Mouse (Mus musculus) midbrain, embryonic 11.5 days (tissue): Measurements from ENCODE around the gene Pigr. TPM values are rescaled to one million over a fixed set of nuclear protein-coding genes. Genes with fewer than 3 reads are reported as not detected.

ENCODE experiments used
- ATAC-seq: fragments of 200-750 bp; cut with Nextera tagmentation; 2 replicates; pipeline ENCODE4 v1.8.0; 2017; ENCODE audit warnings: moderate TSS enrichment, moderate library complexity; ENCODE audit not compliant: low FRiP score
- DNase-seq: peaks from one replicate; pipeline ENCODE4 v3.0.0; 2015; ENCODE audit warnings: low spot score; ENCODE audit errors: missing footprints
- H3K27ac ChIP-seq: fragments of 300-500 bp; sonication (generic); 2 replicates; pipeline ENCODE4 v1.5.1; 2014; ENCODE audit warnings: low read depth, low read length
- H3K27me3 ChIP-seq: fragments of 300-500 bp; sonication (generic); 2 replicates; pipeline ENCODE4 v1.6.1; 2014; ENCODE audit warnings: mild to moderate bottlenecking, low read length, moderate library complexity, mixed read lengths; ENCODE audit not compliant: control insufficient read depth, insufficient read depth
- H3K36me3 ChIP-seq: fragments of 300-500 bp; sonication (generic); 2 replicates; pipeline ENCODE4 v1.6.1; 2014; ENCODE audit warnings: mild to moderate bottlenecking, low read length, moderate library complexity, mixed read lengths; ENCODE audit not compliant: control insufficient read depth, insufficient read depth
- H3K4me1 ChIP-seq: fragments of 300-500 bp; sonication (generic); 2 replicates; pipeline ENCODE4 v1.6.1; 2014; ENCODE audit warnings: low read length; ENCODE audit not compliant: control insufficient read depth, insufficient read depth
- H3K4me2 ChIP-seq: fragments of 300-500 bp; sonication (generic); 2 replicates; pipeline ENCODE4 v1.6.1; 2014; ENCODE audit warnings: mild to moderate bottlenecking, moderate library complexity
- H3K4me3 ChIP-seq: fragments of 300-500 bp; sonication (generic); 2 replicates; pipeline ENCODE4 v1.5.1; 2014; ENCODE audit warnings: low read depth, low read length
- H3K9ac ChIP-seq: fragments of 300-500 bp; sonication (generic); 2 replicates; pipeline ENCODE4 v1.6.1; 2014; ENCODE audit warnings: low read length
- H3K9me3 ChIP-seq: fragments of 300-500 bp; sonication (generic); 2 replicates; pipeline ENCODE4 v1.6.1; 2016; ENCODE audit warnings: low read length; ENCODE audit not compliant: control insufficient read depth
- WGBS: fragments of 180-500 bp; shearing (Covaris S2); extraction: QIAGEN DNeasy Blood & Tissue Kit; methylation state at CpG from one replicate; pipeline ENCODE4 v1.1.7; 2014; 5-methylcytosine and 5-hydroxymethylcytosine counted together
- polyA plus RNA-seq: library from polyadenylated mRNA; unstranded; fragments of >200 nt; fragmentation: Nextera tagmentation; extraction: Ambion mirVana; gene quantifications from 2 replicates; pipeline ENCODE4 v1.2.1, GENCODE M21; 2014

Gene Pigr
- polyA plus RNA-seq, 1 experiment from 2014 or later: not detected

DNA sequence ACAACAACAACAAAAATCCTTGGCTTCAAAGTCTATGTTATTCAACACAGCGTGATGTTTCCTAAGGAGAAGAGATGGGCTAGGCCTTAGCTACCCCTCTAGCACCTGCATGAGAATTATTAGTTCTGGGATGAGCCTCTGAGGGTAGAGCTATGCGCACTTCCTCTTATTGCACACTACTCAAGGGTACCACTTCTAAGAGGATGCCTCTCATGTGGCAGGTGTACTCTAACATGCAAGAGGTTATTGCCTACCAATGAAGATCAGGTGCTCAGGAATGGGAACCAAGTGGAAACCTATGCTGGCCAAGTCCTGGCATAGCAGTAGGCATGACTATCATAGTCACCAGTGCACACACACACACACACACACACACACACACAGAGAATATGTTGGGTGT is 27.1 kb upstream of the Pigr start:
- Histone ChIP-seq H3K4me1 (no peaks in the 10 kb centered on the region), H3K4me2 (no peak overlapping the region), H3K9me3 (no peaks in the 10 kb centered on the region), H3K9ac (no peak overlapping the region), H3K36me3 (no peaks in the 10 kb centered on the region), H3K4me3 (no peak overlapping the region), H3K27me3 (no peaks in the 10 kb centered on the region), H3K27ac (no peak overlapping the region)
- 90% methylated on average over 2 of the region's 2 CpGs for WGBS
- DNase-seq (peak; percentile 6), ATAC-seq (no peak)

DNA sequence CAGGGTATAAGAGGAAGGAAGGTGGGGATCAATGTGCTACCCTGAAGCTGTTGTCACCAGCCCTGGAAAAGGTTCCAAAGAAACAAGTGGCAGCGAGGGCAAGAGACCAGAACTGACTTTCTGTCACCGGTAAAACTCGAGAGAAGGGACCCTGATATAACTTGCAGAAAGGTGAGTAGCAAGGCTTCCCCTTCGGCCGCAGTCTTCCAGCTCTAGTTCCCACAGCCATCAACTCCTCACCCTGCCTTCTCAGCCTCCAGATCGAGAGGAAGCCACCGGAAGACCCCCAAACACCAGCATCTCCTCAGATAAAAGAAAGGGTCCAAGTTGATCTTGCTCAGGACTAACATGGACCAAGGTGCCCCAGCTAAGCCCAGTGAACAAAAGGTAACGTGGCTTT is 25.9 kb upstream of the Pigr start, which contains the start of gene Fcamr:
Gene Fcamr, plus strand, starts transcription at position 301 of the 400 bp plus-strand sequence.
- ATAC-seq (no peak), DNase-seq (no peak)
- WGBS: 85% methylated on average over 8 of the region's 8 CpGs
- H3K9me3 ChIP-seq: no peaks in the 10 kb centered on the region
- no peaks in the 10 kb centered on the region for H3K36me3 ChIP-seq
- no peaks in the 10 kb centered on the region for H3K27me3 ChIP-seq
- H3K4me2 ChIP-seq: no peak within 1 kb of the TSS
- H3K4me3 ChIP-seq: no peak within 1 kb of the TSS
- H3K9ac ChIP-seq: no peak within 1 kb of the TSS
- H3K4me1 ChIP-seq: no peaks in the 10 kb centered on the region
- no peak within 1 kb of the TSS for H3K27ac ChIP-seq

GRCm38 (mm10) chr1:130801511-130801910 is 25.0 kb upstream of the Pigr start:
- no peaks in the 10 kb centered on the region for H3K4me1 ChIP-seq
- WGBS: 72% methylated on average over 2 of the region's 2 CpGs
- H3K36me3 ChIP-seq: no peaks in the 10 kb centered on the region
- no peak overlapping the region for H3K27ac ChIP-seq
- no peak overlapping the region for H3K9ac ChIP-seq
- H3K27me3 ChIP-seq: no peaks in the 10 kb centered on the region
- no peak overlapping the region for H3K4me2 ChIP-seq
- ATAC-seq (no peak), DNase-seq (peak; percentile 60)
- no peak overlapping the region for H3K4me3 ChIP-seq
- H3K9me3 ChIP-seq: no peaks in the 10 kb centered on the region

DNA sequence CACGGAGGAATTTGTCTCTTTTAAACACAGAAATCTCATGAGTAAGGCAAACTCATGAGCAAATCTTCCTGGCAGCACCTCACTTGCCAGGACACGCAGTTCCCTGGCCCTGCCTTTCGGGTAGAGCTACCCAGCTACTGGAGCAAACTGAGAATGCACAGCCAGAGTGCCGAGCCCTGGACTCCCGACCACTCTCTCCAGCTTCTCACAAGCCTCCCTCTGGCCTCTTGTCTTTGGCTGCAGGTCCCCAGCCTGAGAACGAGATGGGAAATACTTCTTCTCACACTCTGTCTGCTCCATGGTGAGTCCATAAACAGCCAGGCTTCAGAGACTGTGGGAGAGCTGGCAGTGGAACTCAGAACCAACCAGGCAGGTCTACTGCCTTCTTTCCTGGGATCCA is 23.5 kb upstream of the Pigr start:
- no peak for ATAC-seq
- H3K27me3 ChIP-seq: no peaks in the 10 kb centered on the region
- H3K4me2 ChIP-seq: no peak overlapping the region
- no peaks in the 10 kb centered on the region for H3K9me3 ChIP-seq
- no peak overlapping the region for H3K27ac ChIP-seq
- no peak overlapping the region for H3K4me3 ChIP-seq
- no peaks in the 10 kb centered on the region for H3K36me3 ChIP-seq
- peak; percentile 69 for DNase-seq
- 57% methylated on average over 6 of the region's 6 CpGs for WGBS
- H3K9ac ChIP-seq: no peak overlapping the region
- H3K4me1 ChIP-seq: no peaks in the 10 kb centered on the region

DNA sequence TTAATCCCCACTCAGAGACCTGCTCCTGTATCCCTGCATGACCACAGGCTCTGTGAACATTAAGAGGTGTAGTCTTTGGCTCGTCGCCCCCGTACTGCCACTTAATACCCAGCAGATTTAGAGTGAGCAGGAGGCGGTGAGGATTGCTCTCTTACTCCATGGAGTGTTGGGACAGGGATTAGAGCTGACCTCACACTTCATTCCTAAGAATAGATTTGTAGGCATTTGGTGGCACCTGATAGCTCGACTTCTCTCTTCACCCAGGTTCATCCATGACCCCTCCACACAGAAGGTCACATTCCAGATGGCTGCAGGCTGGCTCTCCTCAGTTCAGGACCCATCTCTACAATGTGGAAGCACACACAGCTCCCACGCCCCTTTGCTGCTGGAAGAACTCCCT is 22.2 kb upstream of the Pigr start:
- WGBS: 77% methylated on average over 6 of the region's 6 CpGs
- no peaks in the 10 kb centered on the region for H3K4me1 ChIP-seq
- no peaks in the 10 kb centered on the region for H3K36me3 ChIP-seq
- H3K4me2 ChIP-seq: no peak overlapping the region
- no peak overlapping the region for H3K27ac ChIP-seq
- H3K4me3 ChIP-seq: no peak overlapping the region
- H3K27me3 ChIP-seq: no peaks in the 10 kb centered on the region
- no peaks in the 10 kb centered on the region for H3K9me3 ChIP-seq
- peak; percentile 21 for DNase-seq
- no peak overlapping the region for H3K9ac ChIP-seq
- no peak for ATAC-seq

DNA sequence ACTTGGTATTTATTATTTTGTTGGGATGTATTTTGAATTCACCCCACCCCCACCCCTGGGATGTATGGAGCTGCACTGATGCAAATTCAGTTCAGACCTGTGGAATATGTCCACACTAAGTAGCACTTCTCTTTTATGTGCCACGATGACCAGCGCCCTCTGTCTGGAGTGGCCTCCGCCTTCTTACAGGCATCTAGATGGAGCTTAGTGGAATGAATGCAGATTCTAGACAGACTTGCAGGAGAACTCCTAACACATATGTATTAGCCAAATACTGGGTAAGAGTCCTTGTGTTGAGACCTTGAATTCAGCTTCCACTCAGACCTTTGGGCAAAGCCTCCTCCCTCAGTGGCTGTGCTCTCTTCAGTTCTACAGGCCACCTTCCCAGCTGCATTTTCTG is 15.6 kb upstream of the Pigr start:
- DNase-seq: no peak

DNA sequence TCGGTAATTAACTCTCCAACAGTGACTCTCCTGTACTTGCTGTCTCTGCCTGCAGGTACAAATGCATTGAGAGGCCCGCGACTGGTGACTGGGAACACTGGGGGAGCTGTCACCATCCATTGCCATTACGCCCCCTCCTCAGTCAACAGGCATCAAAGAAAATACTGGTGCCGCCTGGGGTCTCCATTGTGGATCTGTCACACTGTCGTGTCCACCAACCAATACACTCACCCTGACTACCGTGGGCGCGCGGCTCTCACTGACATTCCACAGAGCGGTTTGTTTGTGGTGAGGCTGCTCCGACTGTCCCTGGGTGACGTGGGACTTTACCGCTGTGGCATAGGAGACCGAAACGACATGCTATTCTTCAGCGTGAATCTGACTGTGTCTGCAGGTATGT is 15.2 kb upstream of the Pigr start:
- Histone ChIP-seq H3K27ac (no peak overlapping the region), H3K9me3 (no peaks in the 10 kb centered on the region), H3K4me1 (no peaks in the 10 kb centered on the region), H3K4me3 (no peak overlapping the region), H3K27me3 (no peaks in the 10 kb centered on the region), H3K9ac (no peak overlapping the region), H3K4me2 (no peak overlapping the region), H3K36me3 (no peaks in the 10 kb centered on the region)
- DNase-seq: no peak
- ATAC-seq: no peak
- 74% methylated on average over 17 of the region's 17 CpGs for WGBS

More for the DNA sequence above, 15.6 kb upstream of the Pigr start:
- Histone ChIP-seq H3K4me3 (no peak overlapping the region), H3K4me2 (no peak overlapping the region), H3K36me3 (no peaks in the 10 kb centered on the region), H3K9me3 (no peaks in the 10 kb centered on the region), H3K9ac (no peak overlapping the region), H3K27me3 (no peaks in the 10 kb centered on the region), H3K27ac (no peak overlapping the region), H3K4me1 (no peaks in the 10 kb centered on the region)
- ATAC-seq: no peak
- 80% methylated on average over 3 of the region's 3 CpGs for WGBS

DNA sequence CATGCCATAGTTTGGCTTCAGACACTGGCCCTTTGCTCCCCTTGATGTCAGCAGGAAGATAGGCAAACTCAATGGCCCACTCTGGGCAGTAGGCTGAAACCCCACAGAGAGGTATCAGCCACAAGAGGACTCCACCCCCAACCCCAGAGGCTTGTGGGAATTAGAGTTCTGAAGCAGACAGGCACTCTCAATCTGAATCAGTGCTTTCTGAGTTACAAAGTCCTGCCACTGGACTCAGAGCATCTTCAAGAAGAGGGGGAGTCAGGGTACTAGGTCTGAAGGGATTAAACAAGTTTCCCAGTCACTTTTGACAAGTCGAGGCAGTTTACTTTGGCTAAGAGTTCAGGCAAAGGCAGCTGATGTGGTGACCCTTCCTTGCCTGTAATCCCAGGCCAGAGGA is 6.7 kb upstream of the Pigr start:
- no peak for DNase-seq
- Histone ChIP-seq H3K9me3 (no peaks in the 10 kb centered on the region), H3K4me2 (no peak overlapping the region), H3K4me3 (no peak overlapping the region), H3K27me3 (no peaks in the 10 kb centered on the region), H3K9ac (no peak overlapping the region), H3K36me3 (no peaks in the 10 kb centered on the region), H3K4me1 (no peaks in the 10 kb centered on the region), H3K27ac (no peak overlapping the region)
- no peak for ATAC-seq
- WGBS: 71% methylated on average over 1 of the region's 1 CpGs

GRCm38 (mm10) chr1:130820316-130821148 is 6.0 kb upstream of the Pigr start:
- DNase-seq (no peak), ATAC-seq (no peak)
- no peak overlapping the region for H3K4me2 ChIP-seq
- H3K4me1 ChIP-seq: no peaks in the 10 kb centered on the region
- H3K36me3 ChIP-seq: no peaks in the 10 kb centered on the region
- H3K27ac ChIP-seq: no peak overlapping the region
- no peak overlapping the region for H3K9ac ChIP-seq
- no peak overlapping the region for H3K4me3 ChIP-seq
- no peaks in the 10 kb centered on the region for H3K9me3 ChIP-seq
- H3K27me3 ChIP-seq: no peaks in the 10 kb centered on the region
- 87% methylated on average over 7 of the region's 7 CpGs for WGBS
